In genomic region chr1:133891489-133891888, GRCm38 (mm10) we compare ENCODE assay signal across 9 mouse cellular contexts. TPM values are rescaled to one million over a fixed set of nuclear protein-coding genes. Genes with fewer than 3 reads are reported as not detected.
A peak's percentile ranks its signal among the peaks of the same experiment; 100 is the strongest.
DNase-seq lines count a peak whose midpoint lies in the region; ATAC-seq lines count a peak whose summit lies in the region.
"Had no signal": no experiment of that assay in that cellular context is flagged by ENCODE, and none has a peak within 500 bp of the region (broad histone marks: within the 10 kb centered on the region; RNA-seq: fewer than 3 reads in every experiment).

No protein-coding gene starts in this region.

- H3K27me3 ChIP-seq in hindbrain, embryonic 13.5 days: no peaks in the 10 kb centered on the region
- no peaks in the 10 kb centered on the region for H3K27me3 ChIP-seq in hindbrain, embryonic 14.5 days (ENCODE audit: control insufficient read depth, insufficient read depth, low read length)

- no peak for DNase-seq in hindbrain, embryonic 14.5 days (ENCODE audit: low spot score)
- DNase-seq in heart, adult 18-20 months: peak; percentile 65 to 84
- peak; percentile 58 for DNase-seq in kidney, adult 9 months
- DNase-seq in lung, postnatal 14 days: peak; percentile 53
- no peak for DNase-seq in cerebellum, postnatal 36 days
- DNase-seq in urinary bladder, adult 2 months (ENCODE audit: low spot score): no peak

- no peak overlapping the region for H3K4me3 ChIP-seq in hindbrain, embryonic 13.5 days
- H3K4me3 ChIP-seq in hindbrain, embryonic 14.5 days (replicated peaks; ENCODE audit: low read length): no peak overlapping the region

- peak overlapping the region; percentile 35; the same call in 1 of the 2 replicates for H3K9ac ChIP-seq in hindbrain, embryonic 13.5 days
- H3K9ac ChIP-seq in hindbrain, embryonic 14.5 days: no peak overlapping the region

- no peaks in the 10 kb centered on the region for H3K9me3 ChIP-seq in hindbrain, embryonic 13.5 days
- no peaks in the 10 kb centered on the region for H3K9me3 ChIP-seq in hindbrain, embryonic 14.5 days (ENCODE audit: control insufficient read depth, low read length)

- ATAC-seq in hindbrain, embryonic 13.5 days (ENCODE audit: low FRiP score): no peak
- ATAC-seq in hindbrain, embryonic 14.5 days (ENCODE audit: low FRiP score): no peak; the same call in 1 of the 2 replicates
- ATAC-seq in megakaryocyte-erythroid progenitor cell, adult 5-6 weeks (replicated peaks; ENCODE audit: low FRiP score, low TSS enrichment, poor library complexity, severe bottlenecking): no peak

- 16% methylated on average over 5 of the region's 5 CpGs for WGBS in hindbrain, embryonic 13.5 days
- WGBS in hindbrain, embryonic 14.5 days: 23% methylated on average over 5 of the region's 5 CpGs

- no peak overlapping the region for H3K4me2 ChIP-seq in hindbrain, embryonic 13.5 days
- no peak overlapping the region for H3K4me2 ChIP-seq in hindbrain, embryonic 14.5 days (replicated peaks)

- no peaks in the 10 kb centered on the region for H3K36me3 ChIP-seq in hindbrain, embryonic 13.5 days
- H3K36me3 ChIP-seq in hindbrain, embryonic 14.5 days (replicated peaks; ENCODE audit: control insufficient read depth, insufficient read depth): no peaks in the 10 kb centered on the region

- no peak overlapping the region for H3K27ac ChIP-seq in hindbrain, embryonic 13.5 days
- no peak overlapping the region for H3K27ac ChIP-seq in hindbrain, embryonic 14.5 days

- H3K4me1 ChIP-seq in hindbrain, embryonic 13.5 days (replicated peaks): peaks cover 68% of the 10 kb centered on the region
- H3K4me1 ChIP-seq in hindbrain, embryonic 14.5 days (replicated peaks; ENCODE audit: control insufficient read depth, insufficient read depth, low read length): peaks cover 44% of the 10 kb centered on the region

RNA-seq across cellular contexts. Expression of gene Optc, which starts 16.3 kb away (rescaled TPM):
- polyA plus RNA-seq in hindbrain, embryonic 13.5 days (2015; fragmentation: Nextera tagmentation; extraction: Ambion mirVana): 2.7 and 3.6 TPM in 2 replicates
- polyA plus RNA-seq in hindbrain, embryonic 14.5 days (2014; fragmentation: Nextera tagmentation; extraction: Ambion mirVana): 3.2 TPM in 2 replicates
- under 1 TPM; 0.23 to 0.37 TPM for total RNA-seq in heart, adult 18-20 months (2021)
- 133 and 156 TPM in 2 replicates for polyA plus RNA-seq in urinary bladder, adult 2 months (2012; rRNA removed)
- not detected in 2 replicates for total RNA-seq in megakaryocyte-erythroid progenitor cell, adult 5-6 weeks (2014; fragmentation: Nextera tagmentation)
- 2.0 TPM in 1 of 2 replicates, not detected in the other for total RNA-seq in megakaryocyte-erythroid progenitor cell, adult 5-6 weeks (2017)
- total RNA-seq: neutrophil, adult 5-6 weeks had no signal

RNA-seq across cellular contexts. Expression of gene Prelp, which starts 29.7 kb away (rescaled TPM):
- 10.2 and 14.8 TPM in 2 replicates for polyA plus RNA-seq in hindbrain, embryonic 13.5 days (2015; fragmentation: Nextera tagmentation; extraction: Ambion mirVana)
- 14.6 and 15.6 TPM in 2 replicates for polyA plus RNA-seq in hindbrain, embryonic 14.5 days (2014; fragmentation: Nextera tagmentation; extraction: Ambion mirVana)
- 10 to 100 TPM; 23.4 to 28.7 TPM for total RNA-seq in heart, adult 18-20 months (2021)
- polyA plus RNA-seq in urinary bladder, adult 2 months (2012; rRNA removed): 89.1 and 164 TPM in 2 replicates
- 0.20 TPM in 1 of 2 replicates, not detected in the other for total RNA-seq in megakaryocyte-erythroid progenitor cell, adult 5-6 weeks (2014; fragmentation: Nextera tagmentation)
- total RNA-seq in megakaryocyte-erythroid progenitor cell, adult 5-6 weeks (2017): not detected in 2 replicates
- total RNA-seq: neutrophil, adult 5-6 weeks had no signal

Comparison
In these comparisons a context has a peak if more than half of its experiments do, and no peak if none do; other contexts are left out.
1. DNase-seq: peak in heart, adult 18-20 months (2 of 2), kidney, adult 9 months (single experiment) and lung, postnatal 14 days (single experiment); none in hindbrain, embryonic 14.5 days (single experiment), cerebellum, postnatal 36 days (0 of 2) and urinary bladder, adult 2 months (single experiment).
2. RNA of gene Optc, which starts 16.3 kb away (polyA plus RNA-seq): 133 to 156 TPM in urinary bladder, adult 2 months; 2.7 to 3.6 TPM in hindbrain, embryonic 13.5 days and 3.2 TPM in hindbrain, embryonic 14.5 days; every median in the first group is over 10 times any median in the second.